ENCODE assay signal across 15 mouse cellular contexts in genomic region chr5:142696865-142697264, GRCm38 (mm10). TPM values are rescaled to one million over a fixed set of nuclear protein-coding genes. Genes with fewer than 3 reads are reported as not detected.
DNase-seq lines count a peak whose midpoint lies in the region; ATAC-seq and TF ChIP-seq lines count a peak whose summit lies in the region.
"Had no signal": no experiment of that assay in that cellular context is flagged by ENCODE, and none has a peak within 500 bp of the region (broad histone marks: within the 10 kb centered on the region; RNA-seq: fewer than 3 reads in every experiment).

No protein-coding gene starts in this region.

- no peaks in the 10 kb centered on the region for H3K36me3 ChIP-seq in embryonic facial prominence, embryonic 15.5 days
- no peaks in the 10 kb centered on the region for H3K36me3 ChIP-seq in forebrain, embryonic 12.5 days (replicated peaks)
- H3K36me3 ChIP-seq: limb, embryonic 15.5 days had no signal

- ATAC-seq in embryonic facial prominence, embryonic 15.5 days (ENCODE audit: insufficient number of reproducible peaks, low FRiP score, low TSS enrichment, low read depth): peak; percentile 26; the same call in 1 of the 2 replicates
- ATAC-seq in forebrain, embryonic 12.5 days (ENCODE audit: low FRiP score): no peak
- ATAC-seq: forebrain, embryonic 16.5 days had no signal

- H3K9ac ChIP-seq in embryonic facial prominence, embryonic 15.5 days: no peak overlapping the region
- no peak overlapping the region for H3K9ac ChIP-seq in forebrain, embryonic 12.5 days
- H3K9ac ChIP-seq: limb, embryonic 15.5 days had no signal

- DNase-seq in layer of hippocampus, adult 2 months (ENCODE audit: low spot score in 2 of 2): peak in 1 of 2 experiments; percentile 59
- DNase-seq in layer of hippocampus, postnatal 25 days (ENCODE audit: extremely low spot score in 1 of 2, low spot score in 1 of 2): no peak
- peak; percentile 79 to 82 for DNase-seq in left cerebral cortex, adult 18-20 months (ENCODE audit: low spot score in 2 of 2)
- DNase-seq in right cerebral cortex, postnatal 14 days: peak; percentile 75
- DNase-seq in spleen, postnatal 10 days (ENCODE audit: low spot score in 2 of 2): no peak
- DNase-seq: kidney, adult 2 months; lung, adult 18-20 months; midbrain, embryonic 14.5 days; thymus, postnatal 4 days had no signal

- H3K27ac ChIP-seq in layer of hippocampus, adult 2 months: peak overlapping the region; percentile 46; the same call in 1 of the 2 replicates
- H3K27ac ChIP-seq in embryonic facial prominence, embryonic 15.5 days (replicated peaks): no peak overlapping the region
- no peak overlapping the region for H3K27ac ChIP-seq in forebrain, embryonic 12.5 days
- H3K27ac ChIP-seq: limb, embryonic 15.5 days; macrophage had no signal

- 45% methylated on average over 6 of the region's 6 CpGs for WGBS in embryonic facial prominence, embryonic 15.5 days
- 87% methylated on average over 6 of the region's 6 CpGs for WGBS in forebrain, embryonic 12.5 days

- H3K4me2 ChIP-seq in embryonic facial prominence, embryonic 15.5 days (replicated peaks): no peak overlapping the region
- no peak overlapping the region for H3K4me2 ChIP-seq in forebrain, embryonic 12.5 days
- H3K4me2 ChIP-seq: limb, embryonic 15.5 days had no signal

- H3K4me3 ChIP-seq in layer of hippocampus, adult 2 months: no peak overlapping the region
- H3K4me3 ChIP-seq in embryonic facial prominence, embryonic 15.5 days (replicated peaks): no peak overlapping the region
- no peak overlapping the region for H3K4me3 ChIP-seq in forebrain, embryonic 12.5 days (replicated peaks)
- H3K4me3 ChIP-seq: limb, embryonic 15.5 days had no signal

- H3K4me1 ChIP-seq in embryonic facial prominence, embryonic 15.5 days: peaks cover 9% of the 10 kb centered on the region; the same call in 1 of the 2 replicates
- H3K4me1 ChIP-seq in forebrain, embryonic 12.5 days: peaks cover 15% of the 10 kb centered on the region

- no peaks in the 10 kb centered on the region for H3K9me3 ChIP-seq in embryonic facial prominence, embryonic 15.5 days (replicated peaks)
- no peaks in the 10 kb centered on the region for H3K9me3 ChIP-seq in forebrain, embryonic 12.5 days
- H3K9me3 ChIP-seq: limb, embryonic 15.5 days had no signal

- TF ChIP-seq CTCF in layer of hippocampus, adult 2 months (conservative IDR thresholded peaks at IDR 0.05): no peak

- H3K27me3 ChIP-seq in embryonic facial prominence, embryonic 15.5 days: peaks cover 12% of the 10 kb centered on the region; the same call in 1 of the 2 replicates
- peaks cover 24% of the 10 kb centered on the region for H3K27me3 ChIP-seq in forebrain, embryonic 12.5 days

RNA-seq across cellular contexts. Expression of gene Slc29a4, which starts 4.6 kb away (rescaled TPM):
- total RNA-seq in layer of hippocampus, adult 2 months (2021): 10 to 100 TPM; 54.0 to 57.7 TPM
- total RNA-seq in layer of hippocampus, postnatal 25 days (2021): 10 to 100 TPM; 52.4 to 60.0 TPM
- polyA plus RNA-seq in embryonic facial prominence, embryonic 15.5 days (2015; fragmentation: Nextera tagmentation; extraction: Ambion mirVana): 6.1 and 7.1 TPM in 2 replicates
- 10 to 100 TPM in 1 of 2 experiments, 1 to 10 TPM in 1; 6.1 to 10.8 TPM for total RNA-seq in left cerebral cortex, adult 18-20 months (2021)
- 43.4 and 44.9 TPM in 2 replicates for polyA plus RNA-seq in forebrain, embryonic 12.5 days (2016; fragmentation: Nextera tagmentation; extraction: Ambion mirVana)
- total RNA-seq: hematopoietic stem cell, adult 5-6 weeks had no signal
- polyA plus RNA-seq: macrophage had no signal

Comparison
In these comparisons a context has a peak if more than half of its experiments do, and no peak if none do; other contexts are left out.
1. DNase-seq: peak in left cerebral cortex, adult 18-20 months (2 of 2) and right cerebral cortex, postnatal 14 days (single experiment); none in layer of hippocampus, postnatal 25 days (0 of 2) and spleen, postnatal 10 days (0 of 2).
2. RNA of gene Slc29a4, which starts 4.6 kb away (total RNA-seq): 52.4 to 60.0 TPM in layer of hippocampus, postnatal 25 days and 54.0 to 57.7 TPM in layer of hippocampus, adult 2 months; 6.1 to 10.8 TPM in left cerebral cortex, adult 18-20 months; every median in the first group is over 4 times any median in the second.